Mouse (Mus musculus) kidney, adult 2 months (tissue): Measurements from ENCODE around the gene Larp4.

Experiments
- CTCF ChIP-seq: fragments of 200-500 bp; conservative IDR thresholded peaks from 2 replicates; pipeline ENCODE4 v1.5.1; 2011; ENCODE audit warnings: low read depth, mild to moderate bottlenecking, control low read depth, low read length, moderate library complexity, mixed read lengths; ENCODE audit not compliant: insufficient read depth, insufficient read length
- POLR2A ChIP-seq: fragments of 200-500 bp; IDR thresholded peaks from one replicate; pipeline ENCODE4 v1.6.1; 2011; ENCODE audit warnings: low read depth, low read length, control low read depth

DNA sequence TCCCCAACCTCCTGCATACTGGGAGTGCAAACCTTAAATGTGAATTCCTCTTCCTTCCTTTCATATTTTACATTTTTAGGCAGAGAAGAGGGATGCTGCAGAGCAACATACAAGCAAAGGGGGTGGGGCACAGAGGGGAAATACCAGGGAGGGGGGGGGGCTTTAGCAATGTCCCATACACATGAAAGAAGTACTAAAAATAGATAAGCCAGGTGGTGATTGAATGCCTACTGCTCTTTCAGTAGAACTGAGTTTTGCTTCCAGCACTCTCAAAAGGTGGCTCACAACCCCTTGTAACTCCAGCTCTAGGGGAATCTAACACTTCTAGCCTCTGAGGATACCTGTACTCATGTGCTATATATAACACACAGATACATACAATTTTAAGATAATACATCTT lies 36.3 kb downstream of the Larp4 start:
- no peak for TF ChIP-seq POLR2A
- no peak for TF ChIP-seq CTCF
